Mouse (Mus musculus) brain, embryonic 18.5 days (tissue): ENCODE data around the gene Magel2.

Source experiments
- DNase-seq: peaks from one replicate; pipeline ENCODE4 v3.0.0-alpha.2; 2012; ENCODE audit warnings: low read depth, low spot score

Magel2 gene

DNA sequence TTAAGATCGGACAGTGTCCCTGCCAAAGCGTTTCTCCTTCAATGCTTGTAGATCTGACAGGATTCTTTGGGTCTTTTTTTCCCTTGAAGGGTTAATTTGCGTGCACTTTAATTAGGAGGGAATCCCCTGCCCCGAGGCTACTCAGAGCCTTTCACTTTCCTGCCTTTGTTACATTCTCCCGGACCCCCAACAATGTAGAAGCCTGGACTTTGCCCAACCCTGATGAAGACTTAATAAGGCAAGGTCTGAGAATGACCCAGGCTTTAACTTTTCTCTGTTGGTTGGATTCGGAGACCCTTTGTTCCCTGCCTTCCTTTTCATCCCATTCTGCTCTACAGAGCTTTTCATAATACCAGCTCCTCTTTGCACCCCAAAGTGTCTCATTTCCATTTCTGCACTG is 43.8 kb downstream of the Magel2 start:
- DNase-seq: no peak

DNA sequence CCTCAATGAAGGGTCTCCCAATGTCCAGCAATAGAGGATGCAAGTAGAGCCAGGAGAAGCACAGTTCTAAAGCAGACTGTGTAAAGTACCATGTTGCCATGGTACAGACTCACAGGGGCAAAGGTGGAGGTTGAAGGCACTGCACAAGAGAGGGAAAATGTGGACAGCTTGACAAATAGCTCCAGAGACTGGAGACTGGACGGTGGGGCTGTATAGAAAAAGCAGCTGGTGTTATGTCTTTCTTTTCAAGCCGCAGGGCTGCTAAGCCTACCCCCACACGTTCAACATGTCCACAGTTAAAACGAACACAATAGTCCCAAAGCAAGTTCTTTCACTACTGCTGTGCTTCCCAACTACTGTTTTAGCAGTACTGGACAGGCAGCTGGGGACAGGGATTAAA is 46.4 kb downstream of the Magel2 start:
- no peak for DNase-seq

DNA sequence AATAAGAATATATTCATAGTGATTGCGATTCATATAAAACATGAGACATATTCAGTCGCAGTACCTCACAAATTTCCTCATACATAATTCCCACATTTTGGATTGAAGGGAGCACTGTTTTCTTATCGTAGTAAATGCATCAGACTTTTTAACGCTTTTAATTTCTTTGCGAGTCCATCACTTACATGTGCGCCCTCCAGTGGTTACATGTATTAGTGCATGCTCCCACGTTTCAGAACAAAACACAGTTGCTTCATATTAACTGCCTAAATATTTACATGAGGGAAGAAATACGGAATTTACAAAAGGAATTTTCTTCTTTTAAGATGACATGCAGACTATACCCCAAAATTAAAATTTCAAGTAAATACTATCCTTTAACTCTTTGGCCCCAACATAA is 51.5 kb downstream of the Magel2 start:
- no peak for DNase-seq
